Mouse (Mus musculus): Measurements from ENCODE around the gene Mrpl30.
A peak's percentile ranks its signal among the peaks of the same experiment; 100 is the strongest.

Gene Mrpl30

GRCm38 (mm10) chr1:37903178-37903577 is 12.9 kb downstream of the Mrpl30 start:
- DNase-seq = peak; percentile 38

DNA sequence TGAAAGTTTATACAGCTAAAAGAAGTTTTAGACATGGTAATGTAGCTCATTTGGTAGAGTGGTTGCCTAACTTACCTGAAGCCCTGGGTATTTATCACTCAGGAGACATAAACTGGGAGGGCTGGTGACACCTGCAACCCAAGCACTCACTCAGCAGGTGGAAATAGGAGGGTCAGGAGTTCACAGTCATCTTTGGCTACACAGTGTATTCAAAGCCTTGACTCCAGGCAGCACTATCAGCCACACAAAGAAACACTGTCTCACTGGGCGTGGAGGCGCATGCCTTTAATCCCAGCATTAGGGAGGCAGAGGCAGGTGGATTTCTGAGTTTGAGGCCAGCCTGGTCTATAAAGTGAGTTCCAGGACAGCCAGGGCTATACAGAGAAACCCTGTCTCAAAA is 22.5 kb downstream of the Mrpl30 start:
- no peak for DNase-seq

DNA sequence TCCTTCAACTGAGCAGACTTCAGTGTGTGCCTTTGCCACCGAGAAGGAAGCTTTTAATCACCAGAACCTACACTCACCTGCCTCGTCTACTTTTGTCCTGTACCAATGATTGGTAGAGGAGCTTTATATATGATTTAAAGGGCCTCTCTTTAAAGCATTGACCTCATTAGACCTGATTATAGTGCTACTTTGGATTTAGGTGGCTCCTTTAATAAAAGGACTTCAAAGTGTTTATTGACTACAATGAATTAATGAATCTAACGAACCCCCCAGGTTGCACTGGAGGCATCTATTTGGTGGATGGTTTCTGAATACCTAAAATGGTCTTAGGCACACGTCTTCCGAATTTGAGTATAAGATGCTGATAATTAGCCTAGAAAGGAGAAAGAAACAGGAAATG is 26.1 kb downstream of the Mrpl30 start, which contains the start of gene Lyg2:
Lyg2 (minus strand) TSS at position 101 of the 400 bp plus-strand sequence.
- no peak for DNase-seq

GRCm38 (mm10) chr1:37917666-37918065 is 27.4 kb downstream of the Mrpl30 start:
- DNase-seq = no peak

DNA sequence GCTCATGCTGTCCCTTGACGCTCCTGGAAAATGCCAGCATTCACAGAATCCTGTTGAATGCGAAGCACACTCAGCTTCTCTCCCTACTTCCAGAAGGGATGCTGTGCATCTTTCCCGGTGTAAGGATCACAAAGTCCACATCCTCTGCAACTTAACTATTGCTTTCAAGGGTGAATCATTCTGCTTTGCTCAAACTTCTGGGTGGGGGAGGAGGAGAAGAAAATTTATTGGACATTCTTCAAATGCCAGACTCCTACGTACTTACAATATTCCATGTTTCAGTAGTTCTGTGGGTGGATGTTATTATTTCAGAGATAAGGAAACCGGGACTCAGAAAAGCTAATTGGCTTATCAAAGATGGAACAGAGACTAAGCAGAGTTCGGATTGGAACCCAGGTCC is 27.8 kb downstream of the Mrpl30 start:
- DNase-seq = no peak

DNA sequence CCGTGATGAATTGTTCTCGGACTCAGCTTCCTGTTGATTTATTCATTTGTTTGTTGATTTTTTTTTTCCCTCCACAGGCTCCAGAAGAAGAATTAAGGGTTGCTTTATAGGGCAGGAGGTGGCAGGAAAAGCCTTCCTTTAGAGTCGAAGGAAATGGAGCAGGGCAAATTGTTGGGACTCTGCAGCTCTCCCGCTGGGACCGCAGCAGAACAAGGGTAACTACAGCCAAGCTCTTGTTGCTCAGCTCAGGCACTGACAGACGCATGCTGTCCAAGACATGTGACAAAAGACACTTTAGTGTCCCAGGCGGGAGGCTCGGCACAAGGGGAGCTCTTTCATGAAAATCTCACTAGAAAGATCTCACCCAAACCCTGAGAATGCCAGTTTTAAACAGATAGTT is 32.3 kb downstream of the Mrpl30 start:
- DNase-seq = no peak

DNA sequence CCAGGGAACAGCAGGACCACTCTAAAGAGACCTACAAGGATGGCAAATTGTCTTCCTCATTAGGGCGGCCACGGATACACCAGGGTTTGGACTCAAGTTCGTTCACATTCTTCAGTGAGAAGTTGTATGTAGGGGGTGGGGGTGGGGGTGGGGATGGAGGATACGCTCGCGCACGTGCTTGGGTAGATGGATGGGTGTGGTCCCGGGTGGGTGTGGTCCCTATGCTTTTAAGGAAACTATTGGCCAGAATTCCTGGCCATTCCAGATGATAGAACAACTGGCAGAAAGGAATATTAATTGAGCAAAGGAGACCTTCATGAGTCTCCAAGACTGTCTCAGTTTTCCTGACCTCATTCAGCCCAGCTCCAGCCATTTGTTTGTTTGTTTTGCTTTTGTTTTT is 35.7 kb downstream of the Mrpl30 start:
- DNase-seq = no peak

DNA sequence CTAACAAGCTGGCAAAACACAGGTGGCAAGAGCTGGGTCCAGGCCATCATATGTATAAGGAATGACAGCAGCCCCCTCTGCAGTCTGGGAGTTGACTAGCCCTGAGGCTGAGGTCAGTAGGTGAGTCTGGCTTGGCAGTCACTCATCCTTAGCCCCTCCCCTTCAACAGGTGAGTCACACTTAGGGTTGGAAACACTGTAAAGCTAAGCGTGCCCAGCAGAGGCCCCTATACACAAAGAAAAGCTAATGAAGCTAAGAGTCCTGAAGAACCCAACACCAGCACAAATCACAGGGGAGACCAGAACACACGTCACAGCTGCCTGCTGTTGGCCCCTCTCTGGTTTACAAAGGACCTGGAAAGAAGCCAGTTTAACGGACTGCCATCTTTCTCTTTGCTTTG is 41.5 kb downstream of the Mrpl30 start:
- DNase-seq = peak; percentile 11
